Mouse (Mus musculus) limb, embryonic 11.5 days (tissue): ENCODE data around the gene Sorcs2. TPM values are rescaled to one million over a fixed set of nuclear protein-coding genes. Genes with fewer than 3 reads are reported as not detected.

ENCODE experiments used
- ATAC-seq: fragments of 200-750 bp; cut with Nextera tagmentation; 2 replicates; pipeline ENCODE4 v1.8.0; 2017; ENCODE audit warnings: low read depth; ENCODE audit not compliant: insufficient number of reproducible peaks, low FRiP score, low TSS enrichment
- DNase-seq: peaks from one replicate; pipeline ENCODE4 v3.0.0-alpha.2; 2015; ENCODE audit warnings: low spot score
- H3K27ac ChIP-seq: fragments of 300-500 bp; sonication (generic); replicated peaks from 2 replicates; pipeline ENCODE4 v1.5.1; 2014; ENCODE audit warnings: low read depth, mild to moderate bottlenecking, low read length
- H3K27me3 ChIP-seq: fragments of 300-500 bp; sonication (generic); 2 replicates; pipeline ENCODE4 v1.6.1; 2014; ENCODE audit warnings: mild to moderate bottlenecking, low read length, mixed read lengths; ENCODE audit not compliant: control insufficient read depth, insufficient read depth
- H3K36me3 ChIP-seq: fragments of 300-500 bp; sonication (generic); 2 replicates; pipeline ENCODE4 v1.6.1; 2014; ENCODE audit warnings: mild to moderate bottlenecking, low read length, moderate library complexity, mixed read lengths; ENCODE audit not compliant: control insufficient read depth, insufficient read depth
- H3K4me1 ChIP-seq: fragments of 300-500 bp; sonication (generic); 2 replicates; pipeline ENCODE4 v1.6.1; 2014; ENCODE audit warnings: low read length, mixed read lengths; ENCODE audit not compliant: control insufficient read depth, insufficient read depth
- H3K4me2 ChIP-seq: fragments of 300-500 bp; sonication (generic); 2 replicates; pipeline ENCODE4 v1.6.1; 2014; ENCODE audit warnings: low read depth, mild to moderate bottlenecking, moderate library complexity; ENCODE audit not compliant: severe bottlenecking
- H3K4me3 ChIP-seq: fragments of 300-500 bp; sonication (generic); 2 replicates; pipeline ENCODE4 v1.5.1; 2014; ENCODE audit warnings: low read depth, low read length
- H3K9ac ChIP-seq: fragments of 300-500 bp; sonication (generic); 2 replicates; pipeline ENCODE4 v1.6.1; 2014; ENCODE audit warnings: mild to moderate bottlenecking, low read length
- H3K9me3 ChIP-seq: fragments of 300-500 bp; sonication (generic); 2 replicates; pipeline ENCODE4 v1.6.1; 2016; ENCODE audit warnings: low read length; ENCODE audit not compliant: control insufficient read depth
- WGBS: fragments of 180-500 bp; shearing (Covaris S2); extraction: QIAGEN DNeasy Blood & Tissue Kit; methylation state at CpG from one replicate; pipeline ENCODE4 v1.1.7; 2014; 5-methylcytosine and 5-hydroxymethylcytosine counted together
- polyA plus RNA-seq: library from polyadenylated mRNA; unstranded; fragments of >200 nt; fragmentation: Nextera tagmentation; extraction: Ambion mirVana; gene quantifications from 2 replicates; pipeline ENCODE4 v1.2.1, GENCODE M21; 2014

Gene Sorcs2
- polyA plus RNA-seq, 1 experiment from 2014 or later: 6.4 TPM

GRCm38 (mm10) chr5:36383431-36383830, 14.5 kb downstream of the Sorcs2 start:
- 95% methylated on average over 4 of the region's 4 CpGs for WGBS
- no peak overlapping the region for H3K27ac ChIP-seq

GRCm38 (mm10) chr5:36382721-36383120, 15.2 kb downstream of the Sorcs2 start:
- Histone ChIP-seq H3K9me3 (no peaks in the 10 kb centered on the region), H3K36me3 (no peaks in the 10 kb centered on the region), H3K27ac (no peak overlapping the region), H3K27me3 (no peaks in the 10 kb centered on the region), H3K4me1 (peaks cover 35% of the 10 kb centered on the region), H3K4me3 (no peak overlapping the region), H3K4me2 (no peak overlapping the region), H3K9ac (no peak overlapping the region)
- no peak for ATAC-seq
- no peak for DNase-seq
- 81% methylated on average over 4 of the region's 4 CpGs for WGBS

More at GRCm38 (mm10) chr5:36383431-36383830, 14.5 kb downstream of the Sorcs2 start:
- ATAC-seq (no peak), DNase-seq (no peak)
- Histone ChIP-seq H3K27me3 (no peaks in the 10 kb centered on the region), H3K4me2 (no peak overlapping the region), H3K36me3 (no peaks in the 10 kb centered on the region), H3K4me1 (peaks cover 30% of the 10 kb centered on the region), H3K9ac (no peak overlapping the region), H3K4me3 (no peak overlapping the region), H3K9me3 (no peaks in the 10 kb centered on the region)

- no peak overlapping the region for H3K27ac ChIP-seq
- ATAC-seq: no peak
- WGBS: 70% methylated on average over 8 of the region's 8 CpGs
These were observed 15.7 kb downstream of the Sorcs2 start for GRCm38 (mm10) chr5:36382134-36382693.

GRCm38 (mm10) chr5:36379938-36380511, 17.9 kb downstream of the Sorcs2 start:
- whole genome bisulfite sequencing: 78% methylated on average over 6 of the region's 6 CpGs
- ATAC-seq (no peak), DNase-seq (no peak)
- H3K9me3 ChIP-seq: no peaks in the 10 kb centered on the region
- no peaks in the 10 kb centered on the region for H3K27me3 ChIP-seq
- H3K9ac ChIP-seq: no peak overlapping the region
- no peaks in the 10 kb centered on the region for H3K36me3 ChIP-seq
- H3K4me3 ChIP-seq: no peak overlapping the region
- no peak overlapping the region for H3K27ac ChIP-seq
- peaks cover 47% of the 10 kb centered on the region for H3K4me1 ChIP-seq
- H3K4me2 ChIP-seq: no peak overlapping the region

More at GRCm38 (mm10) chr5:36382134-36382693, 15.7 kb downstream of the Sorcs2 start:
- Histone ChIP-seq H3K27me3 (no peaks in the 10 kb centered on the region), H3K9ac (no peak overlapping the region), H3K4me1 (peaks cover 40% of the 10 kb centered on the region), H3K9me3 (no peaks in the 10 kb centered on the region), H3K4me2 (no peak overlapping the region), H3K4me3 (no peak overlapping the region), H3K36me3 (no peaks in the 10 kb centered on the region)
- no peak for DNase-seq

- 89% methylated on average over 2 of the region's 2 CpGs for WGBS
- Histone ChIP-seq H3K4me3 (no peak overlapping the region), H3K36me3 (no peaks in the 10 kb centered on the region), H3K4me2 (no peak overlapping the region), H3K27ac (no peak overlapping the region), H3K27me3 (no peaks in the 10 kb centered on the region), H3K4me1 (peaks cover 50% of the 10 kb centered on the region), H3K9me3 (no peaks in the 10 kb centered on the region), H3K9ac (no peak overlapping the region)
- DNase-seq (no peak), ATAC-seq (no peak)
These were observed 19.6 kb downstream of the Sorcs2 start for GRCm38 (mm10) chr5:36378370-36378738.

- Histone ChIP-seq H3K4me2 (no peak overlapping the region), H3K4me3 (no peak overlapping the region), H3K9ac (no peak overlapping the region), H3K9me3 (no peaks in the 10 kb centered on the region), H3K27ac (peak overlapping the region; percentile 65), H3K36me3 (no peaks in the 10 kb centered on the region), H3K4me1 (peaks cover 56% of the 10 kb centered on the region), H3K27me3 (no peaks in the 10 kb centered on the region)
- peak; percentile 59 for DNase-seq
- ATAC-seq: no peak
- 61% methylated on average over 8 of the region's 8 CpGs for WGBS
These were observed 20.2 kb downstream of the Sorcs2 start for GRCm38 (mm10) chr5:36377456-36378369.

- DNase-seq (no peak), ATAC-seq (no peak)
- no peaks in the 10 kb centered on the region for H3K9me3 ChIP-seq
- H3K4me1 ChIP-seq: peaks cover 68% of the 10 kb centered on the region
- H3K36me3 ChIP-seq: no peaks in the 10 kb centered on the region
- H3K9ac ChIP-seq: no peak overlapping the region
- no peaks in the 10 kb centered on the region for H3K27me3 ChIP-seq
- H3K27ac ChIP-seq: 0 out of 2 replicates have a peak overlapping the region, but pooled peaks have one; percentile 32
- 49% methylated on average over 8 of the region's 8 CpGs for WGBS
- H3K4me3 ChIP-seq: no peak overlapping the region
- no peak overlapping the region for H3K4me2 ChIP-seq
These were observed 22.1 kb downstream of the Sorcs2 start for GRCm38 (mm10) chr5:36375886-36376285.

GRCm38 (mm10) chr5:36374221-36375050, 23.5 kb downstream of the Sorcs2 start:
- H3K27me3 ChIP-seq: no peaks in the 10 kb centered on the region
- no peak overlapping the region for H3K9ac ChIP-seq
- H3K4me2 ChIP-seq: peak overlapping the region; percentile 22; the same call in 1 of the 2 replicates
- no peaks in the 10 kb centered on the region for H3K36me3 ChIP-seq
- no peaks in the 10 kb centered on the region for H3K9me3 ChIP-seq
- H3K4me1 ChIP-seq: peaks cover 72% of the 10 kb centered on the region
- DNase-seq (peak; percentile 43), ATAC-seq (0 out of 2 replicates have a peak, but pooled peaks have one; percentile 7)
- WGBS: 27% methylated on average over 19 of the region's 19 CpGs
- peak overlapping the region; percentile 80 for H3K27ac ChIP-seq
- no peak overlapping the region for H3K4me3 ChIP-seq
